Mouse (Mus musculus) lung, postnatal 14 days (tissue): Measurements from ENCODE around the gene Dcaf1.

Experiments
- DNase-seq: peaks from one replicate; pipeline ENCODE4 v3.0.0; 2021

Gene Dcaf1

GRCm38 (mm10) chr9:106908715-106909114 is 87.0 kb downstream of the Dcaf1 start:
- DNase-seq = no peak

DNA sequence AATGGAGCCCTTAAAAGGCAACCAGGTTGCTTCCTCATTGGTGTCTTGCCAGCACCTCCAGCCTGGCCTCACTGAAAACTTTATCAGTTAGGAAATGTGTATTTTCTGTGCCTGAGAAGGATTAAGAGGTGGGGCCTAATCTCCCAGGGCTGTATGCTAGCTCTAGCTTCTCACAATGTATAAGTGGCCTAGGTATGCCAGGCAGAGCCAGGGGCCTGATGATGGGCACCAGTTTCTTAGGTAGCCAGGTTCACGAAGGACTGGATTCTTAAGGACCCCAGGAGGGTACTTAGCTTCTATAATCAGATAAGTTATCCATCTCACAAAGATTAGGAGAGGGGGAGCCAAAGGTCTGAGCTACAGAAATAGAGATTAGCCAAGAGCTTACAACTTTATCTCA is 90.0 kb downstream of the Dcaf1 start:
- no peak for DNase-seq

DNA sequence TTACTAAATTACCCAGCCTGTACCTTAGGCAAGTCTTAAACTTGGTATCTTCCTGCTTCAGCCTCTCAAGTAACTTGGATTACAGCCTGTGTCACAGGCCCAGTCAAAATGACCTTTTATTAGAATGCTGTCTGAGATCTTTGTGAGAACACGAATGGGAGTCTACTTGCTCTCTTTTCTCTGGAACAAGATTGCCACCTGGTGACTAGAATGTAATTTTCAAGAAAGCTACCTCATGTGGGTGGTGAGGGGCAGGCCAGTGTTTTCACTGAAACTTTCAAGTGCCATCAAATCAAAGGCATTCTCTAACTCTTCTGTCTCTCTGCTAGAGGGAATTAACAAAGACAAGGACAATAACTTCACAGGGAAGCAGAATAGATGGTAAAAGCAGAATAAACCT is 92.1 kb downstream of the Dcaf1 start:
- no peak for DNase-seq

DNA sequence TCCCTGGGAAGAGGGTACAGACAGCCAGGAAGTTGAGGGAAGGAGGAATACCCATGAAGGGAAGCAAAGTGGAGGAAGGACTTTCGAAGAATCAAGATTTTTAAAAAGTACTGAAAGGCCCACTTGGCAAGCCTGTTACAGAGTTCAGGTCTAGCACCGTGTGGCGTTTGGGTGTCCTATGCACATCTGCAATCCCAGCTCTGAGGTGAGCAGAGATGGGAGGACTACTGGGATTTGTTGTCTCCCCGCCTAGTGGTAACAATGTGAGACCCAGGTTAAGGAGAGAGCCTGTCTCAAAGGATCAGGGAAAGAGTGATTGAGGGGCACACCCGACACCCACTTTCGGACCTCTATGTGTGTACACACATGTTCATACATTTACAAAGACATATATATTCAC is 93.2 kb downstream of the Dcaf1 start:
- DNase-seq = no peak
